7 mouse cellular contexts compared by ENCODE assay signal in genomic region chr12:108915893-108916292, GRCm38 (mm10). TPM values are rescaled to one million over a fixed set of nuclear protein-coding genes. Genes with fewer than 3 reads are reported as not detected.
A peak's percentile ranks its signal among the peaks of the same experiment; 100 is the strongest.
DNase-seq lines count a peak whose midpoint lies in the region; ATAC-seq lines count a peak whose summit lies in the region.

No protein-coding gene starts in this region.

- no peaks in the 10 kb centered on the region for H3K9me3 ChIP-seq in hindbrain, embryonic 15.5 days
- H3K9me3 ChIP-seq in stomach, embryonic 16.5 days (replicated peaks; ENCODE audit: control insufficient read depth, low read length) = no peaks in the 10 kb centered on the region

- no peak overlapping the region for H3K4me3 ChIP-seq in hindbrain, embryonic 15.5 days
- no peak overlapping the region for H3K4me3 ChIP-seq in stomach, embryonic 16.5 days (replicated peaks; ENCODE audit: low read length)

- no peaks in the 10 kb centered on the region for H3K36me3 ChIP-seq in hindbrain, embryonic 15.5 days
- no peaks in the 10 kb centered on the region for H3K36me3 ChIP-seq in stomach, embryonic 16.5 days (ENCODE audit: control insufficient read depth, insufficient read depth, low read length)

- 9% methylated on average over 6 of the region's 6 CpGs for WGBS in hindbrain, embryonic 15.5 days
- 28% methylated on average over 6 of the region's 6 CpGs for WGBS in stomach, embryonic 16.5 days

- H3K27ac ChIP-seq in hindbrain, embryonic 15.5 days (replicated peaks) = peak overlapping the region; percentile 40
- no peak overlapping the region for H3K27ac ChIP-seq in stomach, embryonic 16.5 days (ENCODE audit: low read length)

- no peaks in the 10 kb centered on the region for H3K27me3 ChIP-seq in hindbrain, embryonic 15.5 days
- H3K27me3 ChIP-seq in stomach, embryonic 16.5 days (ENCODE audit: control insufficient read depth, insufficient read depth, low read length) = no peaks in the 10 kb centered on the region

- peaks cover 64% of the 10 kb centered on the region for H3K4me1 ChIP-seq in hindbrain, embryonic 15.5 days (replicated peaks)
- H3K4me1 ChIP-seq in stomach, embryonic 16.5 days (ENCODE audit: control insufficient read depth, insufficient read depth, low read length) = peaks cover 18% of the 10 kb centered on the region

- H3K9ac ChIP-seq in hindbrain, embryonic 15.5 days = no peak overlapping the region
- no peak overlapping the region for H3K9ac ChIP-seq in stomach, embryonic 16.5 days (ENCODE audit: low read length)

- peak; percentile 74 for ATAC-seq in hindbrain, embryonic 15.5 days (ENCODE audit: low FRiP score, low read depth)
- ATAC-seq in stomach, embryonic 16.5 days (ENCODE audit: insufficient read depth, low FRiP score) = peak; percentile 48; the same call in 1 of the 2 replicates

- no peak overlapping the region for H3K4me2 ChIP-seq in hindbrain, embryonic 15.5 days
- H3K4me2 ChIP-seq in stomach, embryonic 16.5 days (ENCODE audit: low read depth, low read length) = no peak overlapping the region

- DNase-seq in brain, adult 2 months (ENCODE audit: low read depth, low spot score) = peak; percentile 93
- DNase-seq in embryo, embryonic 11.5 days (ENCODE audit: low read depth, low spot score) = peak; percentile 48
- DNase-seq in mesoderm, embryonic 11.5 days (ENCODE audit: low read depth, low spot score) = peak; percentile 82
- DNase-seq in spleen, postnatal 4 days (ENCODE audit: low spot score in 2 of 2) = no peak
- no peak for DNase-seq in adrenal gland, postnatal 25 days

RNA-seq across cellular contexts. Expression of gene Wars, which starts 21.9 kb away (rescaled TPM):
- polyA plus RNA-seq in hindbrain, embryonic 15.5 days (2015; fragmentation: Nextera tagmentation; extraction: Ambion mirVana) = 101 and 105 TPM in 2 replicates
- 90.5 and 102 TPM in 2 replicates for polyA plus RNA-seq in stomach, embryonic 16.5 days (2015; fragmentation: Nextera tagmentation; extraction: Ambion mirVana)
- 54.6 and 64.0 TPM in 2 replicates for total RNA-seq in adrenal gland, postnatal 25 days (2021)

RNA-seq across cellular contexts. Expression of gene Wdr25, which starts 22.5 kb away (rescaled TPM):
- polyA plus RNA-seq in hindbrain, embryonic 15.5 days (2015; fragmentation: Nextera tagmentation; extraction: Ambion mirVana) = 4.6 and 6.0 TPM in 2 replicates
- polyA plus RNA-seq in stomach, embryonic 16.5 days (2015; fragmentation: Nextera tagmentation; extraction: Ambion mirVana) = 7.3 and 7.6 TPM in 2 replicates
- 7.9 and 8.4 TPM in 2 replicates for total RNA-seq in adrenal gland, postnatal 25 days (2021)

Comparison
In these comparisons a context has a peak if more than half of its experiments do, and no peak if none do; other contexts are left out.
1. DNase-seq: peak in brain, adult 2 months (single experiment), embryo, embryonic 11.5 days (single experiment) and mesoderm, embryonic 11.5 days (single experiment); none in spleen, postnatal 4 days (0 of 2) and adrenal gland, postnatal 25 days (single experiment).